Mouse (Mus musculus): ENCODE measurements around the gene Rgs9.

DNA sequence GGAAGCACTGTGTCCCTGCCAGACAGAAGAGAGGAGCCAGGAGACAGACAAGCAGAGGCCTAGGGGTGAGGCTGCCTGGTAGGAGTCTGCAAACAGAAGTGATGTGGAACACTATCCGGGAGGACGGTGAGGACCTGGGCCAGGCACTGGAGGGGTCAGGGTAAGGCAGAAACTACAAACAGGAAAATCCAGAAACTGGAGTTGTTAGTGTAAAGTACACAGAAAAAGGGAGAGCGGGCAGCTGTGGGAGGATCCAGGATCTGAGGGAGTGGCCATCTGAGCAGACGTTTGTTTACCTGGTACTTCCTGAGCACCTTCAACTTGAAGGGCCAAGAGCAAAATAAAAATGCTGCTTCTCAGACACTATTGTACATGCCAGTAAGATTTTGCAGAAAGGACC, 42.9 kb downstream of the Rgs9 start:
- no peak for TF ChIP-seq POLR2A (IDR thresholded peaks at IDR 0.05; ENCODE audit: low read depth, low read length)
- TF ChIP-seq CTCF (conservative IDR thresholded peaks at IDR 0.05; ENCODE audit: insufficient read depth, insufficient read length, low read depth, low read length): no peak
